Mouse (Mus musculus): ENCODE data around the gene Ppp4r1. TPM values are rescaled to one million over a fixed set of nuclear protein-coding genes. Genes with fewer than 3 reads are reported as not detected.

Ppp4r1 gene
- polyA plus RNA-seq, 1 experiment from 2014 or later = 54.9 TPM

DNA sequence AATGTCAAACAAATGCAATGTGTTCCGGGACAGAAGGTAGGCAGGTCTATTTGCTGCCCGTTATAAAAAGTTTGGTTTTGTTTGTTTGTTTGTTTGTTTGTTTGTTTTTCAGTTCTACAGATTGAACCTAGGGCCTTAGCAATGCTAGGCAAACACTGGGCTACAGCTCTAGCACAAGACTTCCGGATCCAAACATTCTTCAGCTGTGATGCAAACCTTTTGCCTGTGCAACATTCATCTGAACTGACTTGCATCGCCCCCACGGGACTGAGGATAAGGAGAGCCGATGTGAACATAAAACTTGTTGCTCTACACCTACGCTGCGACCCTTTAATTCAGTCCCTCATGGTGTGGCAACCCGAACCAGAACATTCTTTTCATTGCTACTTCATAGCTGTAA is 104.2 kb downstream of the Ppp4r1 start:
- no peak for ATAC-seq (ENCODE audit: low FRiP score, low read depth)
- no peaks in the 10 kb centered on the region for H3K9me3 ChIP-seq
- peaks cover 23% of the 10 kb centered on the region for H3K4me1 ChIP-seq
- peak overlapping the region; percentile 94 for H3K4me2 ChIP-seq (replicated peaks)
- no peaks in the 10 kb centered on the region for H3K27me3 ChIP-seq
- peak overlapping the region; percentile 96; the same call in 1 of the 2 replicates for H3K27ac ChIP-seq (replicated peaks)
- peak overlapping the region; percentile 44; the same call in 1 of the 2 replicates for H3K9ac ChIP-seq (replicated peaks)
- WGBS = 87% methylated on average over 9 of the region's 9 CpGs
- H3K36me3 ChIP-seq = no peaks in the 10 kb centered on the region
- peak overlapping the region; percentile 83 for H3K4me3 ChIP-seq

DNA sequence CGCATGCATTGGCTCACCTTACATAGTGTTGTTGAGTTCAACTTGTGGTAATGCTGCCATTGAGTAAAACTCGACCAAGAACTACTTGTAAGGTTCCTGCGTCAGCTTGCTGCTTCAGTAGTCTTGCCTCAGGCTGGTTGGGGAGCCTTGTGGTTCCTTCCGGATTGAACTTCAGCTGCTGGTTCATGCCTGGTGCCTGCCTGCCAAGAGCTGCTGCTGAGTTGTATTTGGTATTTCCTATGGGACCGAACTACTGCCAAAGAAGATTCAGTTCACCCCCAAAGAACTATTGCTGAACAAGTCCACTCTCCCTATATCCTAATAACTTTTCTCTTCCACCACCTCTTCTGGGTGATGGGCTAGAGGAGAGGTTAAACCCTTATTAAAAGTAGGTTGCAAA is 107.1 kb downstream of the Ppp4r1 start:
- no peaks in the 10 kb centered on the region for H3K9me3 ChIP-seq
- H3K4me2 ChIP-seq (replicated peaks) = no peak overlapping the region
- ATAC-seq (ENCODE audit: low FRiP score, low read depth) = no peak
- no peak overlapping the region for H3K27ac ChIP-seq (replicated peaks)
- peaks cover 8% of the 10 kb centered on the region for H3K4me1 ChIP-seq
- no peaks in the 10 kb centered on the region for H3K36me3 ChIP-seq
- H3K27me3 ChIP-seq = no peaks in the 10 kb centered on the region
- no peak overlapping the region for H3K9ac ChIP-seq (replicated peaks)
- no peak overlapping the region for H3K4me3 ChIP-seq
- WGBS = 83% methylated on average over 5 of the region's 5 CpGs

Other genes starting within 250 kb of the Ppp4r1 start
- gene Tmem232, start 241.8 kb upstream of the Ppp4r1 start, polyA plus RNA-seq (2016; fragmentation: Nextera tagmentation; extraction: Ambion mirVana) = 0.27 TPM in 1 of 2 replicates, not detected in the other
- 238 and 248 TPM in 2 replicates for gene Vapa, start 169.0 kb upstream of the Ppp4r1 start, polyA plus RNA-seq (2016; fragmentation: Nextera tagmentation; extraction: Ambion mirVana)
- 0.09 and 0.21 TPM in 2 replicates for gene Txndc2, start 140.4 kb upstream of the Ppp4r1 start, polyA plus RNA-seq (2016; fragmentation: Nextera tagmentation; extraction: Ambion mirVana)
- 64.8 and 72.0 TPM in 2 replicates for gene Rab31, start 9.8 kb upstream of the Ppp4r1 start, polyA plus RNA-seq (2016; fragmentation: Nextera tagmentation; extraction: Ambion mirVana)
- 32.7 and 47.9 TPM in 2 replicates for gene Ralbp1, start 103.2 kb downstream of the Ppp4r1 start, polyA plus RNA-seq (2016; fragmentation: Nextera tagmentation; extraction: Ambion mirVana)
- 92.9 and 95.7 TPM in 2 replicates for gene Twsg1, start 168.7 kb downstream of the Ppp4r1 start, polyA plus RNA-seq (2016; fragmentation: Nextera tagmentation; extraction: Ambion mirVana)

Data from midbrain, embryonic 12.5 days (tissue).